Mouse (Mus musculus) liver, adult 10 weeks (tissue): ENCODE data around the gene Ing4. TPM values are rescaled to one million over a fixed set of nuclear protein-coding genes. Genes with fewer than 3 reads are reported as not detected.

Source experiments
- polyA plus RNA-seq: library from polyadenylated mRNA; stranded (reverse); fragments of 350-450 nt; fragmentation: Illumina TruSeq; extraction: RNeasy Lipid Tissue Mini Kit (QIAGEN cat#74804); gene quantifications from one replicate; pipeline ENCODE4 v1.2.3, GENCODE M21; 2014; ENCODE audit warnings: low read depth, low replicate concordance

The Ing4 gene
- 11.2 TPM for polyA plus RNA-seq

DNA sequence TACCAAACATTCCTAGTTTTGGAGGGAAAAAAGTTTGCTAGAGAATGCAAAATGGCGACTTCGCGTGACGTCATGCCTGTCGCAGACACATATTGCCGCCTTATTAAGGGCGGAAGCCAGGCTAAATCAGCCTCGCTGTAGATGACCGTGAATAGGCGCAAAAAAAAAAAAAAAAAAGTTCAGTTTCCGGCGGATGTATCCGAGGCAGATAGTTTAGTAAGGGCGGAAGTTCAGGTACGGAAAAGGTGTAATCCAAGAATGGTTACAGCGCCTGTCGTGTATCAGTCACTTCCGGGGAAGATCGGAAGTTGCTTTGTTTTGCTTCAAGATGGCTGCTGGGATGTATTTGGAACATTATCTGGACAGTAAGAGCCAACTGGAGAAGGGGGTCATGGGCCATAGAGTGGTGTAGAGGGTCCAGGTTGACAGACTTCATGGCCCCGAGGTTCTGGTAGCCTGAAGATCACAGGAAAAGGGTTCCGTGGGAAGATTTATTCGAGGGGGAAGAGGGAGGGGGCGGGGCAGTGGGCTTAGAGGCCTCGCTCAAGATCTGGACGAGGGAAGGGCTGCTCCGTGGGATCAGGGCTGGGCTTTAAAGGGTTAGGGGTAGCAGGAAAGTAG, at the start of gene Ing4:
Gene Ing4, plus strand, starts transcription at position 228 of the 621 bp plus-strand sequence.

DNA sequence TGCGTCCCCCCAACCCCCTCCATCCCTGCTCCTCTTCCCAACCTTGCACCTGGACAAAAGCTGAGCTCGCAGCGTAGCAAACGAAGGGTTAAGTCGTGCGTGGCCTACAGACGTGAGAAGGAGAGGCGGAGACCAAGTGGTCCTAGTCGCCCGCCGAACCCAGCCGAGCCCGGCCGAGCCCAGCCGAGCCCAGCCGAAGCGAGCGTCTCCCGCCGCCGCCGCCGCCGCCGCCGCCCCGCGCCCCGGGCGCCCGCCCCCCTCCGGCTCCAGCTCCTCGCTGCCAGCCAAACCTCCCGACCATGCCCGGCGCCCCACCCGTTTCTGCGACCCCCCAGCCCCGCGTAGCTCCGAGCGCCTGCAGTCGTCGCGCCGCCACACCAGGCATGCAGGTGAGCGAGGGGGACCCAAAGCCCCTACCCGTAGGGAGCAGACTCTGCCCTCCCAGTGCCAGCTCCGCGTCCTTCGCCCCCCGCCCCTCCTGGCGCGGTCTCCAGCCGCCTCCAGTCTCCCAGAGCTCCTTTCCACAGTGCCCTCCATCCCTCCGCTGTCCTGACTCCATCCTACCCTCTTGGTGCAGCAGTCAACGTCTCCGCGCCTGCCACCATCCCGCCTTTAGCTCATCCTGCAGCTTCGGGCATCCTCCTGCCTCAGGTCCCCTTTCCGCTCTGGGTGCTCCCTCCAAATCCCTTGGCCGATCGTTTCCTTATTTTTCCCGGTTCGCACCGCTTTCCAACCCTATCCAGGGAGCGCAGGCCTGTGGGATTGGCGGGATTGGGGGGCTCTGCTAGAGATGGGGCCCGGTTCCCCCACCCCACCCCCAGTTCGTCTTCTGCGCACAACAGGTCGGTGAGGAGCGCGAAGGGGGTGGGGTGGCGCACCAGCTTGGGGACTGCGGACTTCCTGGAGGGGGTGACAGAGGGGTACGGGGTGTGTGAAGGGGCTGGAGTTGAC, 42.7 kb upstream of the Ing4 start, which contains the start of gene Pianp:
Gene Pianp, plus strand, starts transcription at position 144 of the 951 bp plus-strand sequence.

DNA sequence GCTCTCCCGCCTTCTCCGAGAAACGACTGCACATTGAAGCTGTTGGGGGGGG, 30.6 kb upstream of the Ing4 start, which contains the start of gene Zfp384:
Gene Zfp384, plus strand, starts transcription at position 17 of the 52 bp plus-strand sequence.

DNA sequence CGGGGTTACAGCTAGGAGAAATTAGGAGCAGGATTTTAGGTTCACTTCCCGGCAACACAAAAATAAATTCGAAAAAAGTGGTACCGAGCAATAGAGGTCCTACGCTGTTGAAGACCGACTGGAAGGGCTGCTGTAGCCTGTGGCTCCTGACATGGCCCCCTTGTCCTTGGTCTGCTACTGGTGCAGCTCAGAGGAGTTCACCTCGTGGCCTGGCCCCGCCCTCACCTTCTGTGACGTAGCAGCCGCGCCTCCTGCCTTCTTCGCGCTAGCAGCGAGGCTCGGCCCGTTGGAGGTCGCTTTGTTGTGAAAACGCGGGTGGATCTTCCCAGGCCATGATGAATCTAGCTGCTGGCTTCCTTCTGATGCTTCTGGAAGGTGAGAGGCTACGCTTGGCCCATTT, 10.1 kb downstream of the Ing4 start, which contains the start of gene Acrbp:
Gene Acrbp, plus strand, starts transcription at position 12 of the 400 bp plus-strand sequence.

DNA sequence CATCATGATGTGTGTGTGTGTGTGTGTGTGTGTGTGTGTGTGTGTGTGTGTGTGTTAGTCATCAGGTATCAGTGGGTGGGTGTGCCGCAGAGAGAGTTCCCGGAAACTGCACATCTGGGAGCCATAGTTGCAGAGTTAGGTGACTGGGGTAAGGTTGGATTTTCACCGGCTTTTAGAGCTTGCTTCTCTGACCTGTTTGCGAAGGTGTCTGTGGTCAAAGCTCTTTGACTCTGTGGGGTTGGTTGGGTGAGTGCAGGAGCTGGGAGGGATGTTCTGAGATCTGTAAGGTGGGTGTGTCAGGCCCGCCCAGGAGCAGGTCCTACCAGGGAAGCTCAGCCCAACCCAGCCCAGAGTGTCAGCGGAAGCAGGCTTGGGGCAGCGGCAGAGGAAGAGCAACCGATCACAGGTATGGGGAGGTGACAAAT, 28.0 kb downstream of the Ing4 start, which contains the start of gene Lpar5:
Gene Lpar5, plus strand, starts transcription at position 350 of the 425 bp plus-strand sequence.

DNA sequence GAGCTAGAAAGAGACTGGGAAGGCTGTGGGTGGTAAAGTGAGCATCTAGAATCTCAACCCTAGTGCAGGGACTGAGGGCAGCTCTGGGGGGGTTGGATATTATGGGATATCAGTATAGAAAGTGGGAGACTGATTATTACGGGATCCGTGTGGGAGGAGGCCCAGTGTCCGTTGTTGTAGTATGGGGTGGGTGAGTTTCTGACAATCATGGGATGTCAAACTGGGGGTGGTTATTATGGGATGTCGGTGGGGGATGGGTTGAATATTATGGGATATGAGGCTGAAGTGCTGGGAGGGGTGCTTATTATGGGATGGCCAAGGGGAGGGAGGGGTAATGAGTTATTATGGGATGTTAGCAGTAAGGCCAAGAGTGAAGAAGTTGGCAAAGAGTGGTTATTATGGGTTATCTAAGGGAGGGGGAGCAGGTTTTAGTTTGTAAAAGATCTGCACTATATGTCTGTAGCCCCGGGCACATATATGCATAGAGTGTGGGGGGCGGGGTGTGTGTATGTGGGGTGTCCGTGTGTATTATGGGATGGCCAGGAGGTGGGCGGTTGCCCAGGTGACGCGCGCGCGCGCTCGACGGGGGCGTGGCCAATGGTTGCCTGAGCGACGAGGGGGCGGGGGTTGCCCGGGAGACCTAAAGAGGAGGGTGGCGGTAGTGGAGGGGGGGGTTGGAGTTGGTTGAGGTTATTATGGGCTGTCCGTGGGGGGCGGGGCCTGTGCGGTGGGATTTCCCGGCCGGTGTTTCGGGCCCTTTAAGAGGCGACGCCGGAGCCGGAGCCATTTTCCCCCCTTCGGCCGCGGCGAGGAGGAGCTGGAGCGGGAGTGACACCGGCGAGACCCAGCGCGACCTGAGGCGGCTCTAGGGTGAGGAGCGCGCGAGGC, 56.1 kb downstream of the Ing4 start, which contains the start of gene Chd4:
Gene Chd4, plus strand, starts transcription at position 591 of the 888 bp plus-strand sequence.

Other genes with a start within 250 kb of the Ing4 start
- not detected for gene Spsb2, start 231.1 kb upstream of the Ing4 start, polyA plus RNA-seq
- 50.1 TPM for gene Tpi1, start 225.5 kb upstream of the Ing4 start, polyA plus RNA-seq
- gene Usp5, start 210.3 kb upstream of the Ing4 start, polyA plus RNA-seq = 12.3 TPM
- gene Cdca3, start 210.2 kb upstream of the Ing4 start, polyA plus RNA-seq = 0.90 TPM
- not detected for gene Gnb3, start 199.5 kb upstream of the Ing4 start, polyA plus RNA-seq
- not detected for gene P3h3, start 182.0 kb upstream of the Ing4 start, polyA plus RNA-seq
- not detected for gene Gpr162, start 175.8 kb upstream of the Ing4 start, polyA plus RNA-seq
- gene Cd4, start 151.5 kb upstream of the Ing4 start, polyA plus RNA-seq = 0.16 TPM
- not detected for gene Lag3, start 128.1 kb upstream of the Ing4 start, polyA plus RNA-seq
- gene Ptms, start 119.7 kb upstream of the Ing4 start, polyA plus RNA-seq = 344 TPM
- gene Mlf2, start 108.4 kb upstream of the Ing4 start, polyA plus RNA-seq = 16.7 TPM
- 16.8 TPM for gene Cops7a, start 74.2 kb upstream of the Ing4 start, polyA plus RNA-seq
- gene Pianp, start 43.1 kb upstream of the Ing4 start, polyA plus RNA-seq = not detected
- gene Zfp384, start 30.6 kb upstream of the Ing4 start, polyA plus RNA-seq = 11.4 TPM
- gene Acrbp, start 9.9 kb downstream of the Ing4 start, polyA plus RNA-seq = 0.90 TPM
- not detected for gene Lpar5, start 28.2 kb downstream of the Ing4 start, polyA plus RNA-seq
- 23.4 TPM for gene Chd4, start 56.2 kb downstream of the Ing4 start, polyA plus RNA-seq
- 1.1 TPM for gene Nop2, start 92.1 kb downstream of the Ing4 start, polyA plus RNA-seq
- gene Iffo1, start 105.5 kb downstream of the Ing4 start, polyA plus RNA-seq = 1.5 TPM
- gene Gapdh, start 126.7 kb downstream of the Ing4 start, polyA plus RNA-seq = 206 TPM
- 0.34 TPM for gene Ncapd2, start 151.9 kb downstream of the Ing4 start, polyA plus RNA-seq
- 76.4 TPM for gene Mrpl51, start 152.0 kb downstream of the Ing4 start, polyA plus RNA-seq
- gene Vamp1, start 175.8 kb downstream of the Ing4 start, polyA plus RNA-seq = 2.5 TPM
- 4.5 TPM for gene Tapbpl, start 192.1 kb downstream of the Ing4 start, polyA plus RNA-seq
- gene Cd27, start 197.2 kb downstream of the Ing4 start, polyA plus RNA-seq = not detected
- not detected for gene Tuba3a, start 246.3 kb downstream of the Ing4 start, polyA plus RNA-seq